Mouse (Mus musculus) heart, embryonic 16.5 days (tissue): ENCODE measurements at regions not wholly inside any gene's neighbourhood (a gene's known extent, or its start where the extent isn't known, plus 50 kb on each side); places are given as distances from the start of the nearest gene placed in this dataset.

Experiments
- ATAC-seq: fragments of 200-750 bp; cut with Nextera tagmentation; replicated peaks from 2 replicates; pipeline ENCODE4 v1.8.0; 2017; ENCODE audit warnings: moderate number of reproducible peaks; ENCODE audit not compliant: insufficient read depth, low FRiP score; ENCODE audit errors: extremely low read depth
- H3K27ac ChIP-seq: fragments of 300-500 bp; sonication (generic); 2 replicates; pipeline ENCODE4 v1.5.1; 2014; ENCODE audit warnings: mild to moderate bottlenecking, low read length, control low read depth, moderate library complexity
- H3K27me3 ChIP-seq: fragments of 300-500 bp; sonication (generic); 2 replicates; pipeline ENCODE4 v1.6.1; 2014; ENCODE audit warnings: low read length, mixed read lengths; ENCODE audit not compliant: control insufficient read depth, insufficient read depth
- H3K36me3 ChIP-seq: fragments of 300-500 bp; sonication (generic); 2 replicates; pipeline ENCODE4 v1.6.1; 2014; ENCODE audit not compliant: control insufficient read depth, insufficient read depth
- H3K4me1 ChIP-seq: fragments of 300-500 bp; sonication (generic); 2 replicates; pipeline ENCODE4 v1.6.1; 2014; ENCODE audit warnings: low read length, mixed read lengths; ENCODE audit not compliant: control insufficient read depth, insufficient read depth
- H3K4me2 ChIP-seq: fragments of 300-500 bp; sonication (generic); 2 replicates; pipeline ENCODE4 v1.6.1; 2014; ENCODE audit warnings: low read depth, mild to moderate bottlenecking, control low read depth, low read length
- H3K4me3 ChIP-seq: fragments of 300-500 bp; sonication (generic); 2 replicates; pipeline ENCODE4 v1.5.1; 2014; ENCODE audit warnings: mild to moderate bottlenecking, control low read depth, low read length
- H3K9ac ChIP-seq: fragments of 300-500 bp; sonication (generic); 2 replicates; pipeline ENCODE4 v1.6.1; 2014; ENCODE audit warnings: low read length, control low read depth
- H3K9me3 ChIP-seq: fragments of 300-500 bp; sonication (generic); replicated peaks from 2 replicates; pipeline ENCODE4 v1.6.1; 2016; ENCODE audit warnings: low read length; ENCODE audit not compliant: control insufficient read depth
- WGBS: fragments of 180-500 bp; shearing (Covaris S2); extraction: QIAGEN DNeasy Blood & Tissue Kit; methylation state at CpG from one replicate; pipeline ENCODE4 v1.1.7; 2014; 5-methylcytosine and 5-hydroxymethylcytosine counted together

- H3K36me3 ChIP-seq, result no peaks in the 10 kb centered on the region
- H3K4me3 ChIP-seq, result no peak overlapping the region
- H3K4me2 ChIP-seq, result no peak overlapping the region
- no peak overlapping the region for H3K9ac ChIP-seq
- H3K9me3 ChIP-seq, result no peaks in the 10 kb centered on the region
- H3K4me1 ChIP-seq, result no peaks in the 10 kb centered on the region
- H3K27ac ChIP-seq, result no peak overlapping the region
- H3K27me3 ChIP-seq, result no peaks in the 10 kb centered on the region
- no peak for ATAC-seq
- 65% methylated on average over 4 of the region's 4 CpGs for WGBS
These were observed 130.0 kb upstream of the Tox3 start for GRCm38 (mm10) chr8:90478149-90478548.

- ATAC-seq, result no peak
- no peaks in the 10 kb centered on the region for H3K36me3 ChIP-seq
- H3K4me1 ChIP-seq, result no peaks in the 10 kb centered on the region
- no peak overlapping the region for H3K4me3 ChIP-seq
- H3K9ac ChIP-seq, result no peak overlapping the region
- H3K27ac ChIP-seq, result no peak overlapping the region
- no peak overlapping the region for H3K4me2 ChIP-seq
- H3K9me3 ChIP-seq, result no peaks in the 10 kb centered on the region
- 66% methylated on average over 7 of the region's 7 CpGs for WGBS
- H3K27me3 ChIP-seq, result no peaks in the 10 kb centered on the region
These were observed 125.9 kb upstream of the Tox3 start for GRCm38 (mm10) chr8:90474066-90474465.

GRCm38 (mm10) chr8:90470826-90471225 is 122.7 kb upstream of the Tox3 start:
- Histone ChIP-seq H3K4me2 (no peak overlapping the region), H3K4me3 (no peak overlapping the region), H3K9me3 (no peaks in the 10 kb centered on the region), H3K9ac (no peak overlapping the region), H3K4me1 (no peaks in the 10 kb centered on the region), H3K27ac (no peak overlapping the region), H3K27me3 (no peaks in the 10 kb centered on the region), H3K36me3 (no peaks in the 10 kb centered on the region)
- 46% methylated on average over 11 of the region's 11 CpGs for WGBS
- no peak for ATAC-seq

- Histone ChIP-seq H3K4me2 (no peak overlapping the region), H3K4me3 (no peak overlapping the region), H3K27ac (no peak overlapping the region), H3K36me3 (no peaks in the 10 kb centered on the region), H3K27me3 (no peaks in the 10 kb centered on the region), H3K9ac (no peak overlapping the region), H3K9me3 (no peaks in the 10 kb centered on the region), H3K4me1 (no peaks in the 10 kb centered on the region)
- ATAC-seq, result no peak
- 78% methylated on average over 1 of the region's 1 CpGs for WGBS
These were observed 115.6 kb upstream of the Tox3 start for GRCm38 (mm10) chr8:90463708-90464107.

DNA sequence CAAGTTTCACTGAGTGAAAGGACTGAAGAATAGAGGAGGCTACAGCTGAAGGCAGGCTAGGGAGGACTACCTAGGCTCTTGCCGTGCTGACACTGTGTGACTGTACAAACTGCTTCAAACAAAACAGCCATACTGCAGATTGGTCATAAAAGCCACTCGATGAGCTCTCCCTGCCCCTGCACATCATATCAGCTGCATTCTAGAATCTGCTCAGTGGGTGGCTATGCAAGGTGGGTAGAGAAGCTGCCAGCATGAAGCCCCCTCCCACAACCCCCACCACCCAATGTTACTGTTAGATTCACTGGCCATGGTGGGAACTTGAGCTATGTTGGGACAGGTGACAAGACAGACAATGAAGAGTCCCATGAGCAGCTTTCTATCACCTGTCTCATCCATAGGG is 107.2 kb upstream of the Tox3 start:
- Histone ChIP-seq H3K4me1 (no peaks in the 10 kb centered on the region), H3K36me3 (no peaks in the 10 kb centered on the region), H3K27ac (no peak overlapping the region), H3K9me3 (no peaks in the 10 kb centered on the region), H3K4me3 (no peak overlapping the region), H3K27me3 (no peaks in the 10 kb centered on the region), H3K9ac (no peak overlapping the region), H3K4me2 (no peak overlapping the region)
- WGBS, result 74% methylated on average over 2 of the region's 2 CpGs
- no peak for ATAC-seq

DNA sequence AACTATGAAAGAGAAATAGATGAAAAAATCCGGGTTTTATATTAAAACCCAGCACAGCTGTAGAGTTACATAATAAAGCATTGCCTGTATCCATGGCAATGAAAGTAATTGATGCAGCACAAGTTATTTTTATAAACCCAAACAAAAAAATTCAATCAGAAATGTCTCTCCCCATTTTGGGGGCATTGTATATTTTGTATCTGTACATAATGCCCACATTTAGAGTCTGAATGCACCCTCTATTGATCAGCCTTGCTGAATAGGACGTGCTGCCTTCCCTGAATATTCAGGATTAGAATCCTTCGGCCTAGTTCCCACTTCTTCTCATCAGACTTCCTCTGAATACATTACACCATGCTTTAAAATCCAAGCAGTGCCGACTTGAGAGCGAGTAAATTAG is 106.0 kb upstream of the Tox3 start:
- Histone ChIP-seq H3K9ac (no peak overlapping the region), H3K4me1 (no peaks in the 10 kb centered on the region), H3K27me3 (no peaks in the 10 kb centered on the region), H3K27ac (no peak overlapping the region), H3K4me3 (no peak overlapping the region), H3K9me3 (no peaks in the 10 kb centered on the region), H3K36me3 (no peaks in the 10 kb centered on the region), H3K4me2 (no peak overlapping the region)
- ATAC-seq, result no peak
- WGBS, result 73% methylated on average over 5 of the region's 5 CpGs

- Histone ChIP-seq H3K9me3 (0 out of 2 replicates have a peak, but pooled peaks cover 2% of the 10 kb centered on the region), H3K27me3 (no peaks in the 10 kb centered on the region), H3K36me3 (no peaks in the 10 kb centered on the region), H3K4me1 (no peaks in the 10 kb centered on the region), H3K4me3 (no peak overlapping the region), H3K27ac (no peak overlapping the region), H3K9ac (no peak overlapping the region), H3K4me2 (no peak overlapping the region)
- 60% methylated on average over 9 of the region's 9 CpGs for WGBS
- ATAC-seq, result no peak
These were observed 93.1 kb upstream of the Tox3 start for GRCm38 (mm10) chr8:90441058-90441851.

DNA sequence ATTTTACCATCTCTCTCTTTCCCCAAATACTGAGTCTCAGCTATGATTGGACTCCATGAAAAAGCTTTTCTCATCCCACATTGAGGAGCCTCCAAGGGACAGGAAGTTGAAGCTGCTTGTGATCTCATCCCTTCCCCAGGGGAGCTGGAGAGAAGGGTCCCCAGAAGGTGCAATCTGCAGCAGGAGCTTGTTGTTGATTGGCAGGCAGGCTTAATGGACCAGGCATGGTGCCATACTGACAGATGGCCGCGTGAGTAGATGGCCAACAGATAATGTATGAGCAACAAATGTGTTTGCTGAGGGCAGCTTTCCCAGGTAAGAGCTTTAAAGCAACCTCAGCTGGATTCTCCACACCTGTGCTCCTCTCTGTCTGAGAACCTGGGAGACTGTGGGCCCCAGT is 65.9 kb upstream of the Tox3 start:
- no peaks in the 10 kb centered on the region for H3K36me3 ChIP-seq
- no peak for ATAC-seq
- peaks cover 4% of the 10 kb centered on the region for H3K9me3 ChIP-seq
- no peak overlapping the region for H3K4me3 ChIP-seq
- no peaks in the 10 kb centered on the region for H3K27me3 ChIP-seq
- 57% methylated on average over 2 of the region's 2 CpGs for WGBS
- no peaks in the 10 kb centered on the region for H3K4me1 ChIP-seq
- H3K27ac ChIP-seq, result no peak overlapping the region
- no peak overlapping the region for H3K4me2 ChIP-seq
- H3K9ac ChIP-seq, result no peak overlapping the region
